Mouse (Mus musculus) hindbrain, embryonic 12.5 days (tissue): ENCODE results near the gene Bspry. TPM values are rescaled to one million over a fixed set of nuclear protein-coding genes. Genes with fewer than 3 reads are reported as not detected.

Source experiments
- ATAC-seq: fragments of 200-750 bp; cut with Nextera tagmentation; 2 replicates; pipeline ENCODE4 v1.8.0; 2017; ENCODE audit warnings: moderate TSS enrichment; ENCODE audit not compliant: low FRiP score
- H3K27ac ChIP-seq: fragments of 300-500 bp; sonication (generic); 2 replicates; pipeline ENCODE4 v1.5.1; 2016; ENCODE audit warnings: mild to moderate bottlenecking
- H3K27me3 ChIP-seq: fragments of 300-500 bp; sonication (generic); 2 replicates; pipeline ENCODE4 v1.6.1; 2016; ENCODE audit warnings: mild to moderate bottlenecking
- H3K36me3 ChIP-seq: fragments of 300-500 bp; sonication (generic); 2 replicates; pipeline ENCODE4 v1.6.1; 2016; ENCODE audit warnings: mild to moderate bottlenecking
- H3K4me1 ChIP-seq: fragments of 300-500 bp; sonication (generic); 2 replicates; pipeline ENCODE4 v1.6.1; 2016
- H3K4me2 ChIP-seq: fragments of 300-500 bp; sonication (generic); replicated peaks from 2 replicates; pipeline ENCODE4 v1.6.1; 2016; ENCODE audit warnings: mild to moderate bottlenecking
- H3K4me3 ChIP-seq: fragments of 300-500 bp; sonication (generic); 2 replicates; pipeline ENCODE4 v1.5.1; 2016; ENCODE audit warnings: mild to moderate bottlenecking
- H3K9ac ChIP-seq: fragments of 300-500 bp; sonication (generic); 2 replicates; pipeline ENCODE4 v1.6.1; 2016; ENCODE audit warnings: mild to moderate bottlenecking, moderate library complexity
- H3K9me3 ChIP-seq: fragments of 300-500 bp; sonication (generic); replicated peaks from 2 replicates; pipeline ENCODE4 v1.6.1; 2016; ENCODE audit warnings: mild to moderate bottlenecking
- WGBS: fragments of 180-500 bp; shearing (Covaris S2); methylation state at CpG from one replicate; pipeline ENCODE4 v1.1.7; 2016; 5-methylcytosine and 5-hydroxymethylcytosine counted together
- polyA plus RNA-seq: library from polyadenylated mRNA; unstranded; fragments of >200 nt; fragmentation: Nextera tagmentation; extraction: Ambion mirVana; gene quantifications from 2 replicates; pipeline ENCODE4 v1.2.1, GENCODE M21; 2016

The Bspry gene
- polyA plus RNA-seq, 1 experiment from 2014 or later: 1.7 TPM

GRCm38 (mm10) chr4:62519122-62519848 is 39.4 kb downstream of the Bspry start:
- Histone ChIP-seq H3K27me3 (no peaks in the 10 kb centered on the region), H3K4me3 (peak overlapping the region; percentile 75), H3K4me1 (peaks cover 30% of the 10 kb centered on the region), H3K36me3 (peaks cover 8% of the 10 kb centered on the region), H3K9me3 (no peaks in the 10 kb centered on the region), H3K9ac (peak overlapping the region; percentile 74), H3K4me2 (peak overlapping the region; percentile 72), H3K27ac (peak overlapping the region; percentile 83)
- peak; percentile 76 for ATAC-seq
- WGBS: 2% methylated on average over 26 of the region's 26 CpGs

- H3K4me1 ChIP-seq: peaks cover 33% of the 10 kb centered on the region
Observed at GRCm38 (mm10) chr4:62519849-62520233, 40.0 kb downstream of the Bspry start, which contains the start of gene Alad. Gene Alad (minus strand): TSS chr4:62519918.

GRCm38 (mm10) chr4:62520892-62521400 is 41.1 kb downstream of the Bspry start:
- ATAC-seq: no peak
- peaks cover 30% of the 10 kb centered on the region for H3K4me1 ChIP-seq
- H3K9ac ChIP-seq: no peak overlapping the region
- no peak overlapping the region for H3K4me2 ChIP-seq
- H3K9me3 ChIP-seq: no peaks in the 10 kb centered on the region
- no peak overlapping the region for H3K4me3 ChIP-seq
- 96% methylated on average over 2 of the region's 2 CpGs for WGBS
- H3K27ac ChIP-seq: no peak overlapping the region
- H3K36me3 ChIP-seq: peaks cover 8% of the 10 kb centered on the region
- H3K27me3 ChIP-seq: no peaks in the 10 kb centered on the region

More at GRCm38 (mm10) chr4:62519849-62520233, 40.0 kb downstream of the Bspry start, which contains the start of gene Alad:
- no peaks in the 10 kb centered on the region for H3K9me3 ChIP-seq
- no peaks in the 10 kb centered on the region for H3K27me3 ChIP-seq
- under 1% methylated on average over 37 of the region's 37 CpGs for WGBS
- peak within 1 kb of the TSS; percentile 72 for H3K4me2 ChIP-seq
- ATAC-seq: peak; percentile 84
- H3K27ac ChIP-seq: peak within 1 kb of the TSS; percentile 83
- peak within 1 kb of the TSS; percentile 74 for H3K9ac ChIP-seq
- H3K36me3 ChIP-seq: peaks cover 8% of the 10 kb centered on the region
- H3K4me3 ChIP-seq: peak within 1 kb of the TSS; percentile 75

DNA sequence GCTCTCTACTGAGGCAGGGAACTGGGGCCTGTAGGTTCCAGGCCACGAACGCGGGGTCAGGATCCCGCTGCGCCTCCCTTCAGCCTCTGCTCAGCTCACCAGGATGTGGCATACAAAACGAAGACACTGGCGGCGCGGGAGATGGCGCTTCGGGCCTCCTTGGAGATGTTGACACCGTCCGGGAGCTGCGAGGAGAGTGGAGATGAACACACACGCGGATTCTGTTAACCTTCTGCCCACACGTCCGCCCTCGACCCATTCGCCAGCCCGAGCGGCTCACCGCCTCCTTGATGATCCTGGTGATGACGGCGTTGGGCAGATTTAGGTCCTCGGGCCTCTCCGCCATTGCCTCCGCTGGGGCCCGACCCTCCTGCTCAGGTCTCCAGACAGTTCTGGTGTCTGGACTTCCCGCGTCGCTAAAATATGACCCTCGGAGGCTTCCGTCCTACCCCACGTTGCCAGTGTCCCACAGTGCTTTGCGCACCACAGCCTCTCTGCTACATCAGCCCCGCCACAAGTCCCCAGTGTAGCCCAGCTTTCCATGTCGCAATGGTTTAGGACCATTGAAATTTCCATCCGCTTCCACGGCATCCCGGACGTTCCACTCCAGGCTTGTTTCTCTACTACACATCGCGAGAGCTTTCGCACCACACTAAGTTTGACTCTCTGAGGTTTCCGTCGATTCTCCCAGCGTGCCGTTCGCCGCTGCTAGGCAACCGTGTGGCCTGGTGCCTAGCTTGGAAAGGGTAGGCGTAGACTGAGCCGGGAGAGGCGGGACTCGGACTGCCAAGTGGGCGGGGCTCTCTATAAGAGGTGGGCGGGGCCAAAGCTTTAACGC is 45.0 kb downstream of the Bspry start, which contains the start of the genes Pole3 and 4933430I17Rik:
Pole3 (minus strand) TSS at position 418 of the 838 bp plus-strand sequence.
4933430I17Rik (plus strand) TSS at position 719 of the 838 bp plus-strand sequence.
- H3K36me3 ChIP-seq: peaks cover 8% of the 10 kb centered on the region
- peak within 1 kb of the TSS; percentile 77 for H3K9ac ChIP-seq
- H3K4me1 ChIP-seq: peaks cover 13% of the 10 kb centered on the region
- under 1% methylated on average over 59 of the region's 59 CpGs for WGBS
- H3K27ac ChIP-seq: peak within 1 kb of the TSS; percentile 96
- peak within 1 kb of the TSS; percentile 90 for H3K4me2 ChIP-seq
- peak within 1 kb of the TSS; percentile 69 for H3K4me3 ChIP-seq
- 0 out of 2 replicates have a peak, but pooled peaks cover 3% of the 10 kb centered on the region for H3K27me3 ChIP-seq
- H3K9me3 ChIP-seq: no peaks in the 10 kb centered on the region
- peak; percentile 99 for ATAC-seq

GRCm38 (mm10) chr4:62525489-62525811 is 45.6 kb downstream of the Bspry start:
- Histone ChIP-seq H3K4me3 (peak overlapping the region; percentile 69), H3K4me1 (peaks cover 12% of the 10 kb centered on the region), H3K27me3 (0 out of 2 replicates have a peak, but pooled peaks cover 3% of the 10 kb centered on the region), H3K36me3 (peaks cover 8% of the 10 kb centered on the region), H3K9me3 (no peaks in the 10 kb centered on the region), H3K9ac (no peak overlapping the region; the same call in 1 of the 2 replicates), H3K4me2 (peak overlapping the region; percentile 90), H3K27ac (no peak overlapping the region)
- ATAC-seq: no peak
- WGBS: 2% methylated on average over 10 of the region's 10 CpGs

- no peak overlapping the region for H3K9ac ChIP-seq
- WGBS: 71% methylated on average over 2 of the region's 2 CpGs
Observed at GRCm38 (mm10) chr4:62526256-62526655, 46.4 kb downstream of the Bspry start.

DNA sequence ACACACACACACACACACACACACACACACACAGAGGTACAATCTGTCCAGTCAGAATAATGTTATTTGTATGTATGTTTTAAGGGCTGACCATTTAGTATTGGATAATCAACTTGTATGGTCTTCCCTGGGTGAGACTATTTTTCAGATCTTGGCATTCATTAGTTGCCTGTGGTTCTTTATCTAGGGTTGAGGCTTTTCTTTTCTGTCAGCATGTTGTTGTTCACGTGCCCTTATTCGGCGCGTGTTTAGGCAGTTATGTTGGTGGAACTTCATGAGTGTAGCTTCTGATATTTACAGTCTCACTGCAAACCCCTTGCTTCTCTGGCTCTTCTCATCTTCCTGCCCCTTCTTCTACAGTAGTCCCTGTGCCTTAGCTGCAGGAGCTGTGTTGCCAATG is 47.8 kb downstream of the Bspry start:
- Histone ChIP-seq H3K36me3 (peaks cover 3% of the 10 kb centered on the region; the same call in 1 of the 2 replicates), H3K9ac (no peak overlapping the region), H3K27ac (no peak overlapping the region), H3K4me3 (no peak overlapping the region), H3K27me3 (0 out of 2 replicates have a peak, but pooled peaks cover 3% of the 10 kb centered on the region), H3K9me3 (no peaks in the 10 kb centered on the region), H3K4me1 (peaks cover 10% of the 10 kb centered on the region), H3K4me2 (no peak overlapping the region)
- WGBS: 81% methylated on average over 4 of the region's 4 CpGs
- ATAC-seq: no peak

More at GRCm38 (mm10) chr4:62526256-62526655, 46.4 kb downstream of the Bspry start:
- Histone ChIP-seq H3K36me3 (peaks cover 8% of the 10 kb centered on the region), H3K4me3 (no peak overlapping the region), H3K27ac (no peak overlapping the region), H3K9me3 (no peaks in the 10 kb centered on the region), H3K4me1 (peaks cover 10% of the 10 kb centered on the region), H3K4me2 (no peak overlapping the region), H3K27me3 (0 out of 2 replicates have a peak, but pooled peaks cover 3% of the 10 kb centered on the region)
- no peak for ATAC-seq

DNA sequence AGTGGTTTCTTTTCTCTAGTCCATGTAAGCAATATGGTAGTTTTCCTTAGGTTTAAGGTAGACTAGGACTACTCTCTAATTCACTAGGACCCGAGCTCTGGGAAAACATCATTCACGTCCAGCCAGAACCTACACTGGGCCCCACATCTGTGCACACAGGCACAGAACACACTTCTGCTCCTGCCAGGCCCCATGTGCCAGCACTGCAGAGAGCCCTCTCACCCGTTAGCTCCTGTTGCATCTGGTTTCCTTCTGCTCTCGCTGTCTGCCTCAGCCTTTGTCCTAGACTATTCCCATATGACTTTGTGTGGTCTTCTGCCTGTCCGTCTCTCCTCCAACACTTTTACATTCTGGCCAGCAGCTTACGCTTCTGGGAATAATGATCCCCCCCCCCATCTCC is 53.9 kb downstream of the Bspry start:
- Histone ChIP-seq H3K4me2 (no peak overlapping the region), H3K4me3 (no peak overlapping the region), H3K27ac (no peak overlapping the region), H3K36me3 (no peaks in the 10 kb centered on the region), H3K9ac (no peak overlapping the region), H3K9me3 (no peaks in the 10 kb centered on the region), H3K27me3 (no peaks in the 10 kb centered on the region), H3K4me1 (no peaks in the 10 kb centered on the region)
- WGBS: 68% methylated on average over 6 of the region's 6 CpGs
- no peak for ATAC-seq

- H3K36me3 ChIP-seq: no peaks in the 10 kb centered on the region
- 83% methylated on average over 3 of the region's 3 CpGs for WGBS
- H3K4me3 ChIP-seq: no peak overlapping the region
- H3K4me2 ChIP-seq: no peak overlapping the region
- H3K27me3 ChIP-seq: no peaks in the 10 kb centered on the region
- H3K4me1 ChIP-seq: no peaks in the 10 kb centered on the region
- H3K9me3 ChIP-seq: no peaks in the 10 kb centered on the region
- no peak for ATAC-seq
- no peak overlapping the region for H3K9ac ChIP-seq
- no peak overlapping the region for H3K27ac ChIP-seq
Observed at GRCm38 (mm10) chr4:62541802-62542201, 61.9 kb downstream of the Bspry start.

DNA sequence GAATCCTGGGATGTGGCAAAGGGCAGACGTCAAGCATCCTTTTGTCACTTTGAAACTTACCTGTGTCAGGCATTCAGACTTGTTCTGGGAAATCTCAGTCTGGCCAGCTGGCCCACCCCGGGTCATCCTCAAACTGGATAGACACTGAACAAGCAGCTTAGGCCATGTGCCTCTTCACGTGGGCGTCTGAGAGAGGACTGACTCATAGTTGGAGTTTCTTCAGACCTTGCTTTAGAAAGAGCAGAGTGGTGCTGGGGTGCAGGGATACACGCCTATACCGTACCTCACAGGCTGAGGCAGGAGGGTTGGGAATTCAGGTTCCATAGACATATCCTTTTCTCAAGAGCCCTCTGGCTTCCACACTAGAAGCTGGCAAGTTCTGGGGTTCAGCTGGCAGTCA is 63.9 kb downstream of the Bspry start:
- H3K27ac ChIP-seq: no peak overlapping the region
- H3K4me1 ChIP-seq: no peaks in the 10 kb centered on the region
- ATAC-seq: no peak
- H3K9me3 ChIP-seq: no peaks in the 10 kb centered on the region
- H3K27me3 ChIP-seq: no peaks in the 10 kb centered on the region
- no peak overlapping the region for H3K4me2 ChIP-seq
- no peaks in the 10 kb centered on the region for H3K36me3 ChIP-seq
- WGBS: 89% methylated on average over 6 of the region's 6 CpGs
- H3K4me3 ChIP-seq: no peak overlapping the region
- no peak overlapping the region for H3K9ac ChIP-seq

DNA sequence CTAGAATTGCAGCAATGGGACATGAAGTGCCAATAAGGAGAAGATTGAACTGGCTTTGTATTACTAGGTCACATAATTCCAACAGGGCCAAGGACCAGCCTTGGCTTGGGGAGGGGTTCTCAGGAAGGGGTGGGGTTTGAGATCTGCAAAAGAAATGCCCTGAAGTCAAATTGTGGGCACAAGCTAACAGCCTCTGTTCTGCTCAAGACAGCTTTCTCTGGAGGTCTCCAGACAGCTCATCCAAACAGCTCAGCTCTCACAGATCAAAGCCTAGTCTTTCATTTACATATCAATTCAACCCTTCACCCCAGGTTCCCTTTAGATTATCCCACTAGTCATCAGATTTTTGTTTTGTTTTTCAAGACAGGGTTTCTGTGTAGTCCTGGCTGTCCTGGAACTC is 64.9 kb downstream of the Bspry start:
- Histone ChIP-seq H3K27me3 (no peaks in the 10 kb centered on the region), H3K4me1 (no peaks in the 10 kb centered on the region)
- no peak for ATAC-seq

More for the DNA sequence above, 64.9 kb downstream of the Bspry start:
- no peak overlapping the region for H3K9ac ChIP-seq
- H3K9me3 ChIP-seq: no peaks in the 10 kb centered on the region
- H3K4me2 ChIP-seq: no peak overlapping the region
- no peak overlapping the region for H3K27ac ChIP-seq
- no peaks in the 10 kb centered on the region for H3K36me3 ChIP-seq
- H3K4me3 ChIP-seq: no peak overlapping the region
